Mouse (Mus musculus) lung, postnatal 0 days (tissue): ENCODE measurements at regions not wholly inside any gene's neighbourhood (a gene's known extent, or its start where the extent isn't known, plus 50 kb on each side); places are given as distances from the start of the nearest gene placed in this dataset.

Experiments
- CTCF ChIP-seq: IDR thresholded peaks from 2 replicates; pipeline ENCODE4 v1.5.1; 2016; ENCODE audit warnings: antibody characterized with exemption, mild to moderate bottlenecking
- EP300 ChIP-seq: IDR thresholded peaks from 2 replicates; pipeline ENCODE4 v1.6.1; 2016; ENCODE audit warnings: antibody characterized with exemption, mild to moderate bottlenecking, control low read depth

DNA sequence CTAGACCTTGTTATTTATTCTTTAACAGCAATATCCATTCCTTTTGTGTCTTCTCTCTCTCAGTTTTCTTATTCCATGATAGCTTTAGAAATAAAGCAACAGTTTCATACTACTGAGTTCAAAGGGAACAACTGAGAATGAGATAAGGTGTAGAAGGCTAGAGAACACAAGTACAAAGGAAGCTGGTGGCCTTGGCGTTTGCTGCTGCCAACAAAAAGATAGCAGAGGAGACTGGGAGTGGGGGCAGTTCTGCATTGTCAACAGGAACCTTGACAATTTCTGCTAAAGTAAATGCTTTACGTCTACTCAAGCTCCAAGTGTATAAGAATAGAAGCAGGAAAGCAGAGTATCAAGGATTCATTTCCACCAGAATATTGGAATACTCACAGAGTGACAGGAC, 109.3 kb upstream of the B430305J03Rik start:
- TF ChIP-seq CTCF (no peak), EP300 (no peak)
